Mouse (Mus musculus): Measurements from ENCODE around the gene Prep.

The Prep gene

GRCm38 (mm10) chr10:45181344-45181743, 114.3 kb downstream of the Prep start:
- DNase-seq (ENCODE audit: low spot score), result no peak

DNA sequence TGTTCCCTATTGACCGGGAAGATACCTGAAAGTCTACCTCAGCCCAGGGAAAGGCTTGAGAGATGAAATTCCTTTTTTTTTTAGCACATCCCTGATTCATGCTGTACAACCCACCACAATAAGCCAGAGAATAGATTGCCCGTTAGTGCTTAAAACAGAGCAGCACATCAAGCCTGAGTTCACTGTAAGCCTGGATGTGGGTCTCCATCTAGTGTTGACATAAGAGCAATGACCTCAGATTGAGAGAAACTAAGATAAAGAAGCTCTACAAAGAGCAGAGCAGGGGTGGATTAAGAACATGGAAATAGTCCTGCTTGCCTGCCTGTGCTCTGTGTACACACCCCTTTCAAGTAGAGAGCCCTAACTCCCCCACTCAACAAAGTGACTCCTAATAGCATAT, 118.5 kb downstream of the Prep start:
- DNase-seq (ENCODE audit: low spot score), result no peak

DNA sequence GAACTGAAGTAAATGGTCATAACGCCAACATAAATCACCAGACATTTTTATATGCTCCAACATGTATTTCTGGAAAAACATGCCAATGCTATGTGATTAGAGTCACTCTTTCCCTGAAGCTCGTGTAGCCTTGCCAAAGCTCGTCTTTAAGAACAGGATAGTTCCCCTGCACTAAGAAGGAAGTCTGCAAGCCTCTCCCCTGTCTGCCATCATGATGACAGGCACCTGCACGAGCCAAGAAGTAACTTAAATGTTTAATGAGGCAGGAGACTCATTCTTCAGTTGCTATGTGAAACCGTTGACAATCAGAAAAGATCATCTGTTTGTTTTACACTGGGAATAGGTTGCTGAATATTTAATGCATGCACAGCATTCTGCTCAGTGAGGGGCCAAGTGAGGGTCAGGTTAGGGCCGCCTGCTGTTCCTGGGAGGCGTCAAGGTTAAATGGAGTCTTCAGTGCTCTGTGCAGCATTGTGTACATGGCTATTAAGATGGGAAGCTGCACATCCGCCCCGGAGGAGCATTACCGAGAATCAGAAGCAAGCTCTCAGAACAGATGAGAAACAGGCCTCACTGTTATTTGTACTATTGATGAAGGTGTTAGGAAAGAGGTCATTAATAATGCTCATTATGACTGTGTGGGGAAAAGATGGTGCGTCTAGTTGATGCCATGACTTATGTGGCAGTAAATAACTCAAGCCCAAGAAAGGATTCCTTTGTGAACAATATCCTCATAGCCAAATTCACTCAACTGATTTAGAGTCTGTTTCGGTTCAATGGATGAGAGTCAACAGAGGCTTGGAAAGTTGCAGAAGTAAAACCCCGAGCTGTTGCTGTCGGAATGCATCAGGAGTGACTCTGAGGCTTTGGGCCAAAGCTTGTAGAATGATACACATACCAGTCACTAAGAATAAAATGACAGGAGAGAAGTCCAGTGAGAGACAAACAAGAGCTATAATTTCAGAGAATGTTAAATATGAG, 126.6 kb downstream of the Prep start:
- no peak for DNase-seq (ENCODE audit: low spot score)

- no peak for DNase-seq (ENCODE audit: low spot score)
Observed at GRCm38 (mm10) chr10:45194531-45194930, 127.5 kb downstream of the Prep start.

GRCm38 (mm10) chr10:45204582-45204981, 137.6 kb downstream of the Prep start:
- no peak for DNase-seq (ENCODE audit: low spot score)

- no peak for DNase-seq (ENCODE audit: low spot score)
Observed at GRCm38 (mm10) chr10:45210201-45210600, 143.2 kb downstream of the Prep start.

- no peak for DNase-seq (ENCODE audit: low spot score)
Observed at GRCm38 (mm10) chr10:45216676-45217075, 149.7 kb downstream of the Prep start.
